Mouse (Mus musculus): ENCODE results near the gene Mthfr.
"Not testable (repeated sequence)": the region's sequence is repeated elsewhere in the genome, so short reads cannot be mapped to it uniquely, and the experiment has no call there.

Gene Mthfr

GRCm38 (mm10) chr4:148040029-148040830 is 1.4 kb downstream of the Mthfr start:
- peak; percentile 54 for DNase-seq

GRCm38 (mm10) chr4:148040933-148041610 is 2.2 kb downstream of the Mthfr start:
- DNase-seq = peak; percentile 78 to 80

GRCm38 (mm10) chr4:148041611-148042191 is 2.8 kb downstream of the Mthfr start:
- DNase-seq = no peak

GRCm38 (mm10) chr4:148043327-148043726 is 4.5 kb downstream of the Mthfr start:
- DNase-seq = peak; percentile 71 to 80

GRCm38 (mm10) chr4:148044113-148044512 is 5.2 kb downstream of the Mthfr start:
- no peak for DNase-seq

- no peak for DNase-seq
These were observed 7.7 kb downstream of the Mthfr start for GRCm38 (mm10) chr4:148046450-148047031.

GRCm38 (mm10) chr4:148050396-148050914 is 11.6 kb downstream of the Mthfr start:
- DNase-seq = not testable (repeated sequence)

- peak; percentile 54 to 57 for DNase-seq
These were observed 12.3 kb downstream of the Mthfr start for GRCm38 (mm10) chr4:148051046-148051776.

- DNase-seq = no peak
These were observed 13.0 kb downstream of the Mthfr start for GRCm38 (mm10) chr4:148051886-148052285.

GRCm38 (mm10) chr4:148052976-148053375 is 14.1 kb downstream of the Mthfr start:
- DNase-seq = no peak

GRCm38 (mm10) chr4:148053417-148053920 is 14.6 kb downstream of the Mthfr start:
- peak; percentile 72 to 76 for DNase-seq

- DNase-seq = no peak
These were observed 16.3 kb downstream of the Mthfr start for GRCm38 (mm10) chr4:148054961-148055695.

GRCm38 (mm10) chr4:148056246-148056645 is 17.4 kb downstream of the Mthfr start:
- DNase-seq = peak; percentile 66 to 79

- DNase-seq = peak; percentile 80 to 86
These were observed 17.9 kb downstream of the Mthfr start for GRCm38 (mm10) chr4:148056801-148057200.

- DNase-seq = no peak
These were observed 18.9 kb downstream of the Mthfr start for GRCm38 (mm10) chr4:148057661-148058209.

- DNase-seq = no peak
These were observed 19.4 kb downstream of the Mthfr start for GRCm38 (mm10) chr4:148058218-148058819.

GRCm38 (mm10) chr4:148058993-148059392 is 20.1 kb downstream of the Mthfr start:
- peak; percentile 65 to 74 for DNase-seq

GRCm38 (mm10) chr4:148060120-148061085 is 21.5 kb downstream of the Mthfr start:
- peak; percentile 73 to 77 for DNase-seq

GRCm38 (mm10) chr4:148061086-148061480 is 22.2 kb downstream of the Mthfr start:
- no peak for DNase-seq

Measured in cerebellum, postnatal 10 days (tissue).